Mouse (Mus musculus) limb, embryonic 10.5 days (tissue): ENCODE results near the gene Rad51b. TPM values are rescaled to one million over a fixed set of nuclear protein-coding genes. Genes with fewer than 3 reads are reported as not detected.

Source experiments
- DNase-seq: peaks from one replicate; pipeline ENCODE4 v3.0.0-alpha.2; 2017; ENCODE audit warnings: low spot score
- H3K27ac ChIP-seq: fragments of 300-500 bp; sonication (generic); 2 replicates; pipeline ENCODE4 v1.5.1; 2016; ENCODE audit warnings: mild to moderate bottlenecking
- H3K27me3 ChIP-seq: fragments of 300-500 bp; sonication (generic); 2 replicates; pipeline ENCODE4 v1.6.1; 2016; ENCODE audit warnings: low read depth, mild to moderate bottlenecking; ENCODE audit not compliant: poor library complexity, severe bottlenecking
- H3K36me3 ChIP-seq: fragments of 300-500 bp; sonication (generic); 2 replicates; pipeline ENCODE4 v1.6.1; 2016; ENCODE audit warnings: mild to moderate bottlenecking, moderate library complexity
- H3K4me1 ChIP-seq: fragments of 300-500 bp; sonication (generic); 2 replicates; pipeline ENCODE4 v1.6.1; 2016
- H3K4me3 ChIP-seq: fragments of 300-500 bp; sonication (generic); 2 replicates; pipeline ENCODE4 v1.5.1; 2016; ENCODE audit warnings: mild to moderate bottlenecking, moderate library complexity
- H3K9me3 ChIP-seq: fragments of 300-500 bp; sonication (generic); replicated peaks from 2 replicates; pipeline ENCODE4 v1.6.1; 2016; ENCODE audit warnings: mild to moderate bottlenecking
- WGBS: fragments of 180-500 bp; shearing (Covaris S2); methylation state at CpG from one replicate; pipeline ENCODE4 v1.1.7; 2016; 5-methylcytosine and 5-hydroxymethylcytosine counted together
- polyA plus RNA-seq: library from polyadenylated mRNA; unstranded; fragments of >200 nt; fragmentation: Nextera tagmentation; extraction: Ambion mirVana; gene quantifications from 2 replicates; pipeline ENCODE4 v1.2.1, GENCODE M21; 2016

Gene Rad51b
- polyA plus RNA-seq, 1 experiment from 2014 or later: 7.4 TPM

GRCm38 (mm10) chr12:79719091-79719846 lies 422.2 kb downstream of the Rad51b start:
- Histone ChIP-seq H3K4me1 (peaks cover 40% of the 10 kb centered on the region), H3K4me3 (no peak overlapping the region), H3K36me3 (no peaks in the 10 kb centered on the region), H3K9me3 (no peaks in the 10 kb centered on the region), H3K27ac (peak overlapping the region; percentile 86), H3K27me3 (no peaks in the 10 kb centered on the region)
- peak; percentile 44 for DNase-seq
- WGBS: 23% methylated on average over 10 of the region's 10 CpGs

- Histone ChIP-seq H3K4me1 (peaks cover 35% of the 10 kb centered on the region), H3K9me3 (no peaks in the 10 kb centered on the region), H3K27me3 (no peaks in the 10 kb centered on the region), H3K36me3 (no peaks in the 10 kb centered on the region), H3K4me3 (no peak overlapping the region), H3K27ac (peak overlapping the region; percentile 86)
- no peak for DNase-seq
- 56% methylated on average over 1 of the region's 1 CpGs for WGBS
Observed at GRCm38 (mm10) chr12:79719847-79720201, 422.7 kb downstream of the Rad51b start.

DNA sequence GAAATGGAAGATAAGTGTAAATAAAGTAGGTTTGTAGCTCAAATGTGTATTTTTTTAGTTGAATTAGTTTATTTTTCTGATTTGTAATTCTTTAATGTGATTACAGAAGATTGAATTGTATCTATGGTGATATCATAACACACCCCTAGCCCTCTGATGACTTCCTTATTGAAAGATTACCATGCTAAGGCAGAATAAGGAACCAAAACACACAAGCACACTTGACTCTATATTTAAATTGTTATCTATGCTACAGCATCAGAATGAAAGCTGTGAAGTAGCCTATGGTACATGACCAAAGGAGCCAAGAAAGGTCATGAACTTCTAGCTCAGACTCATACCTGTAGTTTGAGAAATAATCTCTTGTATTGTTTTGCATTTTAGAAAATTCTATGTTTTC lies 427.8 kb downstream of the Rad51b start:
- Histone ChIP-seq H3K27ac (no peak overlapping the region), H3K9me3 (peaks cover 6% of the 10 kb centered on the region), H3K4me1 (peaks cover 8% of the 10 kb centered on the region), H3K4me3 (no peak overlapping the region), H3K27me3 (no peaks in the 10 kb centered on the region), H3K36me3 (0 out of 2 replicates have a peak, but pooled peaks cover 4% of the 10 kb centered on the region)
- no peak for DNase-seq

DNA sequence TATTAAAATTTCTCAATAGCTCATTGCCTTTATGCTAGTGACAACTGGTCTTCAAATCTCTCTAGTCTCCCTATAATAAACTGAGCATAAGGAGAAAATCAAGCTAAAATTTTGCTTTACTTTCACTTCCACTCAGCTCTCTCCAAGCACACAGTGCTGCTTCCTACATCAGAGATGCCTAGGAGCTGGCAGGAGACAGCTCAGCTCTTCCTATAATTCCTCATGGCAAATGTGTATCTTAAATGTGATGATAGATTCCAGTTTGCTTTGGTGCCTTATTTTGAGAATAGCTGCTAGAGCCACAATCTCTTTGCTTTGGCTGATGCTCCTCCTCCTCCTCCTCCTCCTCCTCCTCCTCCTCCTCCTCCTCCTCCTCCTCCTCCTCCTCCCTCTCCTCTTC lies 428.6 kb downstream of the Rad51b start:
- no peak overlapping the region for H3K27ac ChIP-seq
- H3K4me1 ChIP-seq: peaks cover 14% of the 10 kb centered on the region
- no peaks in the 10 kb centered on the region for H3K27me3 ChIP-seq
- H3K4me3 ChIP-seq: no peak overlapping the region
- no peak for DNase-seq
- peaks cover 6% of the 10 kb centered on the region for H3K9me3 ChIP-seq
- H3K36me3 ChIP-seq: 0 out of 2 replicates have a peak, but pooled peaks cover 4% of the 10 kb centered on the region

- DNase-seq: no peak
- peaks cover 6% of the 10 kb centered on the region for H3K9me3 ChIP-seq
- 91% methylated on average over 2 of the region's 2 CpGs for WGBS
- no peak overlapping the region for H3K4me3 ChIP-seq
- H3K27me3 ChIP-seq: no peaks in the 10 kb centered on the region
- H3K36me3 ChIP-seq: 0 out of 2 replicates have a peak, but pooled peaks cover 4% of the 10 kb centered on the region
- H3K4me1 ChIP-seq: peaks cover 14% of the 10 kb centered on the region
- H3K27ac ChIP-seq: no peak overlapping the region
Observed at GRCm38 (mm10) chr12:79726116-79726515, 429.0 kb downstream of the Rad51b start.

DNA sequence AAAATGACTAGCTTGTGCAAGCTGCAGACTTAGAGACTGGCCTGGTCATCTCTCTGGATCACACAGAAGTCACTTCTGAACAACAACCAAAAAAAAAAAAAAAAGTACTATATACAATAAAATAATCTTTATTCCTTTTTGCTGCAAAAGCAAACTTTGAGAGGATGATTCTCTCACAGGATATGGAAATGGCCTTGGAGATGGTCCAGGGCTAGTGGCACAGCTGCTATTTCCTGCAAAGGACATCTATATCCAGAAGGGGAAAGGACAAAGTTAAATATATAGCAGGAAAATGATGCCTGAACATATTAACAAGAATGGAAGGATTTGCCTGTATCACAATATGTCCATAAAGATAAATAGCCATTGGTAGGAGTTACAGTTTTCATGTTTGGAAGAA lies 429.9 kb downstream of the Rad51b start:
- H3K36me3 ChIP-seq: 0 out of 2 replicates have a peak, but pooled peaks cover 4% of the 10 kb centered on the region
- no peak overlapping the region for H3K4me3 ChIP-seq
- H3K27ac ChIP-seq: no peak overlapping the region
- H3K9me3 ChIP-seq: peaks cover 6% of the 10 kb centered on the region
- H3K4me1 ChIP-seq: peaks cover 14% of the 10 kb centered on the region
- DNase-seq: no peak
- H3K27me3 ChIP-seq: no peaks in the 10 kb centered on the region

GRCm38 (mm10) chr12:79729926-79730506 lies 432.9 kb downstream of the Rad51b start:
- Histone ChIP-seq H3K4me3 (no peak overlapping the region), H3K36me3 (0 out of 2 replicates have a peak, but pooled peaks cover 4% of the 10 kb centered on the region), H3K9me3 (peaks cover 6% of the 10 kb centered on the region), H3K27me3 (no peaks in the 10 kb centered on the region), H3K4me1 (peaks cover 22% of the 10 kb centered on the region), H3K27ac (peak overlapping the region; percentile 37; the same call in 1 of the 2 replicates)
- no peak for DNase-seq
- 68% methylated on average over 5 of the region's 5 CpGs for WGBS

DNA sequence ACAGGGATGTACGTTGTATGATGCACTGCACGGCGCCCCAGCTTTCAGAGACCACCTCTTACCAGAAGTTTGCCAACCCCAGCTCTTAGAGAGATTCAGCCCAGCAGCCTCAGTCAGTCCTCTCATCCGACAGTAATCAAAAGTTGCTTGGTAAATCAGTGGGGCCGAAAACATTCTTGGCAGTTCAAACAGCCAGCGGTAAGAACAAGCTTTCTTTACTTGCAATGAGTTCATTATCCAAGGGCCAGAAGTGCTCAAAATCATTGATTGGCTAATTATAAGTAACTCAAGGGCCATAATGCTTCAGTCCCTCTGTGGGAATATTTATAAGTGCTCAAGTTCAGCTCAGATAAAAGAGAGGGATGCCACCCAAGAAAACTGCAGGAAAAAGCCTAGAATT lies 434.8 kb downstream of the Rad51b start:
- Histone ChIP-seq H3K27ac (no peak overlapping the region), H3K36me3 (0 out of 2 replicates have a peak, but pooled peaks cover 4% of the 10 kb centered on the region), H3K27me3 (no peaks in the 10 kb centered on the region), H3K9me3 (peaks cover 6% of the 10 kb centered on the region), H3K4me1 (peaks cover 28% of the 10 kb centered on the region), H3K4me3 (no peak overlapping the region)
- 91% methylated on average over 6 of the region's 6 CpGs for WGBS
- no peak for DNase-seq

DNA sequence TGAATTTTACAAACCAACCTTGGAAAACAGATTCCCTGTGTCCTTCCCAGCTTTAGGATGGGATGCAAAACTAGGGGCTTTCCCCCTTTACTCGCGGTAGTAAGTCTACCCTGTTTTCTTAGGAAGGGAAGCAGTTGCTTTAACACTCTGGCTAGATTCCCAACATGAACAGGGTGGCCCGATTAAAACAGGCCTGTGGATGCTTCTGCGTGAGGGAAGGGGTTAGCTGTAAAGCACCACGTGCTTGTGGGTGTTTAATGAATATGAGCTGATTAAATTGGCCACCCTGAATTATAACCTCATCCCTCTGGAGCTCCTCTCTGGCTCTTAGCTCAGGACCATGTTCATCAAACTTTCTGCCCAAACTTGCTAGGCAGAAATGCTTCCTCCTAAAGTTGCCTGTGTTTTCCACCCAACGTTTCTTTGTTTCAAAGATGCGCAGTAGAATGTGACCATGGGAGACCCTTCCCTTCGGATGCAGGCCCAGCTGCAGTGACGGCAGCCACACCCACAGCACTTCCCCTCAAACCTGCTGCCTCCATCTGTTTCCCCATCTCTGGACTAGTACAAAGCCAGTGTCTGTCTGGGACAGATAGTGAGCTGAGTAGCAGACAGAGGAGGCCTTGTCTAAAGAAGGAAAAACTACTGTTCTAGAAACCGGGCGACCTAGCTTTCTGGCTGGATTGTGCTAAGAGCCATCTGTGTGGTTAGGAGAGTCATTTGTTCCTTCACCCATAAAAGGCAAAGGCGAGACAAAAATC lies 435.5 kb downstream of the Rad51b start:
- Histone ChIP-seq H3K36me3 (0 out of 2 replicates have a peak, but pooled peaks cover 4% of the 10 kb centered on the region), H3K27ac (peak overlapping the region; percentile 57), H3K4me1 (peaks cover 28% of the 10 kb centered on the region), H3K27me3 (no peaks in the 10 kb centered on the region), H3K4me3 (no peak overlapping the region), H3K9me3 (peaks cover 6% of the 10 kb centered on the region)
- 73% methylated on average over 12 of the region's 12 CpGs for WGBS
- DNase-seq: no peak

- Histone ChIP-seq H3K27ac (0 out of 2 replicates have a peak overlapping the region, but pooled peaks have one; percentile 56), H3K36me3 (no peaks in the 10 kb centered on the region), H3K9me3 (no peaks in the 10 kb centered on the region), H3K27me3 (no peaks in the 10 kb centered on the region), H3K4me3 (no peak overlapping the region), H3K4me1 (peaks cover 18% of the 10 kb centered on the region)
- 82% methylated on average over 13 of the region's 13 CpGs for WGBS
- DNase-seq: no peak
Observed at GRCm38 (mm10) chr12:79735341-79735785, 438.3 kb downstream of the Rad51b start.

DNA sequence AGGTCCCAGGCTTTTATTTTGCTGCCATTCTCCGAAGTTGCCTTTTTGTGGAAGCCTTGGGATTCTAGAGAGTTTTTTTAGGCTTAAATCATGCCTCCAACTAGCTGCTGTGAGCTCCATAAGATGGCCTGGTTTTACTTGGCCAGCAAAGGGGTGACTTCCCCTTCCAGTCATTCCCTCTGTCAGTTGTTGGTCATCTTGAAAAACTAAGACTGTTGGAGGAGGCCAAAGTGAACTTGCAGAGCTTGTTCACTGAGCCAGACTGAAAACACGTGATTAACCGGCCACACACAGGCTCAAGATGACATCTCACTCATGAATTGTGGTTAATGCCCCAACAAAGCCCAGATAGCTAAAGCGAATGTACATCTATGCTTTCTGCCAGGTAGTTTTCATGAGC lies 438.8 kb downstream of the Rad51b start:
- no peak overlapping the region for H3K4me3 ChIP-seq
- H3K36me3 ChIP-seq: no peaks in the 10 kb centered on the region
- no peak for DNase-seq
- H3K4me1 ChIP-seq: peaks cover 15% of the 10 kb centered on the region
- no peaks in the 10 kb centered on the region for H3K9me3 ChIP-seq
- H3K27me3 ChIP-seq: no peaks in the 10 kb centered on the region
- whole genome bisulfite sequencing: 95% methylated on average over 4 of the region's 4 CpGs
- H3K27ac ChIP-seq: 0 out of 2 replicates have a peak overlapping the region, but pooled peaks have one; percentile 56

- no peak for DNase-seq
- Histone ChIP-seq H3K27me3 (no peaks in the 10 kb centered on the region), H3K4me3 (no peak overlapping the region), H3K36me3 (no peaks in the 10 kb centered on the region), H3K9me3 (no peaks in the 10 kb centered on the region), H3K27ac (no peak overlapping the region), H3K4me1 (peaks cover 19% of the 10 kb centered on the region)
Observed at GRCm38 (mm10) chr12:79738700-79739099, 441.6 kb downstream of the Rad51b start.
